Mouse (Mus musculus) small intestine, adult 2 months (tissue): Measurements from ENCODE around the gene Kcnip3.

Source experiments
- CTCF ChIP-seq: fragments of 200-500 bp; IDR thresholded peaks from 2 replicates; pipeline ENCODE4 v1.5.1; 2012; ENCODE audit warnings: low read depth, mild to moderate bottlenecking, control low read depth, inconsistent platforms, low read length, moderate library complexity, mixed read lengths; ENCODE audit not compliant: insufficient replicate concordance, insufficient read length; ENCODE audit errors: extremely low read depth
- POLR2A ChIP-seq: fragments of 200-500 bp; IDR thresholded peaks from 2 replicates; pipeline ENCODE4 v1.6.1; 2012; ENCODE audit warnings: low read depth, mild to moderate bottlenecking, control low read depth, inconsistent platforms, low read length, moderate library complexity

DNA sequence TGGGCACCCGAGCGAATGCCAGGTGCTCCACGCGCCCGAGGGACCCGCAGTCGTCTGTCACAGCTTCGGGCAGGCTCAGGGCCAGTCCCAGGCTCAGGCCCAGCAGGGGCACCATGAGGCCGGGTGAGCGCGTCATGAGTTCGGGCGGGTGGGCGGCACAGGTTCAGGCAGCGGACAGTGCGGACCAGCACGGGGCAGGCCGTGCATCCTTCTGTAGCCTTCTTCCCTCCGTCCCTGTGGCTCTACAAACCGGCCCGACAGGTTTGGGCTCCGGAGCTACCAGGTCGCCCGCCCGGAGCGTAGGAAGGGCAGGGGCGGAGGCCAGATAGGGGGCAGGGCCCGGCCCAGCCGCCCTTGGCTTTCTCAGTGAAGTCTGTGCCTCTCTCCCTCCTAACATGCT lies 19.3 kb upstream of the Kcnip3 start, which contains the start of gene Prom2:
- no peak for TF ChIP-seq POLR2A
- TF ChIP-seq CTCF: no peak
